Mouse (Mus musculus) neural tube, embryonic 13.5 days (tissue): ENCODE data around the gene Ddx17. TPM values are rescaled to one million over a fixed set of nuclear protein-coding genes. Genes with fewer than 3 reads are reported as not detected.

Experiments
- ATAC-seq: fragments of 200-750 bp; cut with Nextera tagmentation; 2 replicates; pipeline ENCODE4 v1.8.0; 2017; ENCODE audit warnings: low read depth, mild to moderate bottlenecking, moderate TSS enrichment, moderate library complexity
- H3K27ac ChIP-seq: fragments of 300-500 bp; sonication (generic); replicated peaks from 2 replicates; pipeline ENCODE4 v1.5.1; 2015; ENCODE audit warnings: moderate library complexity, mild to moderate bottlenecking, inconsistent platforms
- H3K27me3 ChIP-seq: fragments of 300-500 bp; sonication (generic); 2 replicates; pipeline ENCODE4 v1.6.1; 2015; ENCODE audit warnings: mild to moderate bottlenecking, inconsistent platforms
- H3K36me3 ChIP-seq: fragments of 300-500 bp; sonication (generic); 2 replicates; pipeline ENCODE4 v1.6.1; 2015; ENCODE audit warnings: mild to moderate bottlenecking, inconsistent platforms
- H3K4me1 ChIP-seq: fragments of 300-500 bp; sonication (generic); replicated peaks from 2 replicates; pipeline ENCODE4 v1.6.1; 2015; ENCODE audit warnings: inconsistent platforms
- H3K4me2 ChIP-seq: fragments of 300-500 bp; sonication (generic); 2 replicates; pipeline ENCODE4 v1.6.1; 2015; ENCODE audit warnings: inconsistent platforms, mild to moderate bottlenecking, moderate library complexity
- H3K4me3 ChIP-seq: fragments of 300-500 bp; sonication (generic); 2 replicates; pipeline ENCODE4 v1.5.1; 2015; ENCODE audit warnings: mild to moderate bottlenecking, inconsistent platforms
- H3K9ac ChIP-seq: fragments of 300-500 bp; sonication (generic); 2 replicates; pipeline ENCODE4 v1.6.1; 2015; ENCODE audit warnings: moderate library complexity, mild to moderate bottlenecking, inconsistent platforms
- H3K9me3 ChIP-seq: fragments of 300-500 bp; sonication (generic); 2 replicates; pipeline ENCODE4 v1.6.1; 2016; ENCODE audit warnings: inconsistent platforms
- WGBS: fragments of 180-500 bp; shearing (Covaris S2); methylation state at CpG from one replicate; pipeline ENCODE4 v1.1.7; 2015; 5-methylcytosine and 5-hydroxymethylcytosine counted together
- polyA plus RNA-seq: library from polyadenylated mRNA; unstranded; fragments of >200 nt; fragmentation: Nextera tagmentation; extraction: Ambion mirVana; gene quantifications from 2 replicates; pipeline ENCODE4 v1.2.1, GENCODE M21; 2015

Gene Ddx17
- polyA plus RNA-seq, 1 experiment from 2014 or later: 52.5 TPM

GRCm38 (mm10) chr15:79516171-79517096, 30.1 kb downstream of the Ddx17 start, which contains the start of gene Kdelr3:
Kdelr3 (plus strand) TSS chr15:79516411.
- Histone ChIP-seq H3K27me3 (peaks cover 75% of the 10 kb centered on the region), H3K4me2 (peak within 1 kb of the TSS; percentile 73), H3K27ac (no peak within 1 kb of the TSS), H3K4me3 (peak within 1 kb of the TSS; percentile 46), H3K9ac (peak within 1 kb of the TSS; percentile 61), H3K4me1 (peaks cover 37% of the 10 kb centered on the region), H3K9me3 (no peaks in the 10 kb centered on the region), H3K36me3 (no peaks in the 10 kb centered on the region)
- ATAC-seq: peak; percentile 17
- WGBS: under 1% methylated on average over 71 of the region's 71 CpGs

- Histone ChIP-seq H3K27me3 (peaks cover 93% of the 10 kb centered on the region), H3K27ac (no peak overlapping the region), H3K9ac (no peak overlapping the region; the same call in 1 of the 2 replicates), H3K4me2 (no peak overlapping the region), H3K4me1 (peaks cover 41% of the 10 kb centered on the region), H3K4me3 (no peak overlapping the region), H3K36me3 (no peaks in the 10 kb centered on the region), H3K9me3 (no peaks in the 10 kb centered on the region)
- WGBS: 9% methylated on average over 9 of the region's 9 CpGs
- ATAC-seq: no peak
These were observed 32.6 kb downstream of the Ddx17 start for GRCm38 (mm10) chr15:79513940-79514339.

DNA sequence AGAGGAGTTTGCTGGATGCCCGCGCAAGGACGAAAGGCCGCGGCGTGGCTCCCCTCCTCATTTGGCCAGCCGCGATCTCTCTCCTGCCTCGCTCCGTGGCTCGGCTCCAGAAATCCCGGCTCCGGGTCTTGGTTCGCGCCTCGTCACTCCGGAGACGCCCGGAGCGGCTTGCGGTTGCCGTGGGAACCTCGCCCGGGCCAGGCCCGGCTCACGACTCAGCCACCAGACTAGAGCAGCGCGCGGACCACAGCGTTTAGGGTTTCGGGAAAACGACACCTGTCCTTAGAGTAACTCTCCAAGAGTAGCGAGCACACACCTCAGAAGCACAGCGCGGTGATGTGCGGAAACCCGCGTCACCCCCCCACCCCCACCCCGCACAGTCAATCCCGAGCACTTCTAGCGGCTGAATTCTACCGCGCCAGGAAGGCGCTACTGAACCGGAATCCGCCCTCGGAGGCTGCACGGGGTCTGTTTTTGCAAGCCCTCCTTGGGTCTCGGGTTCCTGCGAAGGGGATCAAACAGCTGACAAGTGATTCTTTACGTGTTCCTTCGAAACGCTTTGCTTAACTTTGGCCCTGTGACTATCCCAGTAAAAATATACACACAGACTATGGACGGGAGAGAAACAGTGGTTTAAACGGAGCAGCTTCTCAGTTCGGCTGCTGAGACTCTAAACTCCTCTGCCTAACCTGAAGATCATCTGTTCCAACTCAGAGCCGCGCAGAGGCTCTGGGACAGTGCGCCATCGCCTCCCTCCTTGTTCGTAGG, 34.8 kb downstream of the Ddx17 start:
- whole genome bisulfite sequencing: 1% methylated on average over 61 of the region's 61 CpGs
- peak; percentile 69 for ATAC-seq
- peak overlapping the region; percentile 40 for H3K4me3 ChIP-seq

DNA sequence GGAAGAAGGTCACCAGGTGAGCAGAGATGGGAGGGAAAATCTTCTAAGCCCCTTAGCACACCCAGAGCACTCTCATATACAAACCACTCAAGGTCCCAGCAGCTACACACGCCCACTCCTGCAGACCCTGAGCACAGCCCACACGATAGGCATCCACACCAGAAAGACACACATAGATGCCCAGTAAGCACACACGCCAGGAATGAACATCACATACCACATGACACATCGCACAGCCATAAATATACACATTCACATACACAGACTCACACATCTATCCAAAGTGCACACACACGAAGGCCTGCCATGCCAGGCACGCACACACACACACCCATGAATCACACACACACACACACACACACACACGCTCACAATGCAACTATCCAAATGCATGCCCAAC, 36.1 kb downstream of the Ddx17 start:
- no peak overlapping the region for H3K9ac ChIP-seq
- ATAC-seq: no peak

More for the DNA sequence above, 34.8 kb downstream of the Ddx17 start:
- Histone ChIP-seq H3K9me3 (no peaks in the 10 kb centered on the region), H3K4me2 (peak overlapping the region; percentile 69), H3K36me3 (no peaks in the 10 kb centered on the region), H3K4me1 (peaks cover 36% of the 10 kb centered on the region), H3K27me3 (peaks cover 93% of the 10 kb centered on the region), H3K9ac (peak overlapping the region; percentile 62), H3K27ac (no peak overlapping the region)

DNA sequence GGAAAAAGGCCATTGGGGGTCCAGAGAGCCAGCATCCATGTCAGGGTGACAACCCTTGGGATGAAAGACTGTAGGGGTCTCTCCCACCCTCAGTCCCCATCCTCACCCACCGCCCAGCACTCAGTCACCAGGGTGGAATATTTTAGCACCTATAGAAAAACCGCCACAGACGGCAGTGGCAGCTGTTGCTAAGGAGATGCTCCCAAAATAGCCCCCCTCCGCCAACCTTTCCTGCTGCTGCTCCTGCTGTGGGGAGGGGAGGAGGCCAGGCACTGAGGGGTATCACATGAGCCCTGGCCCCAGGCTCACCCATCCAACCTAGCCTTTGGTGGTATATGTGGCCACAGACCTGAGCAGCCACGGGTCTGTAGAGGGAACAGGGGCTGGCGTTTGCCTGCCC, 36.5 kb downstream of the Ddx17 start:
- no peak overlapping the region for H3K4me3 ChIP-seq
- no peak for ATAC-seq
- H3K4me1 ChIP-seq: peaks cover 43% of the 10 kb centered on the region
- H3K4me2 ChIP-seq: no peak overlapping the region
- H3K9me3 ChIP-seq: no peaks in the 10 kb centered on the region
- H3K36me3 ChIP-seq: no peaks in the 10 kb centered on the region
- H3K27me3 ChIP-seq: peaks cover 93% of the 10 kb centered on the region
- WGBS: 31% methylated on average over 6 of the region's 6 CpGs
- no peak overlapping the region for H3K27ac ChIP-seq
- H3K9ac ChIP-seq: no peak overlapping the region

More for the DNA sequence above, 36.1 kb downstream of the Ddx17 start:
- H3K36me3 ChIP-seq: no peaks in the 10 kb centered on the region
- WGBS: 82% methylated on average over 7 of the region's 7 CpGs
- H3K27me3 ChIP-seq: peaks cover 93% of the 10 kb centered on the region
- peaks cover 38% of the 10 kb centered on the region for H3K4me1 ChIP-seq
- no peak overlapping the region for H3K4me3 ChIP-seq
- H3K4me2 ChIP-seq: no peak overlapping the region
- H3K9me3 ChIP-seq: no peaks in the 10 kb centered on the region
- H3K27ac ChIP-seq: no peak overlapping the region

GRCm38 (mm10) chr15:79507055-79507828, 39.3 kb downstream of the Ddx17 start:
- Histone ChIP-seq H3K9ac (no peak overlapping the region), H3K9me3 (no peaks in the 10 kb centered on the region), H3K4me3 (no peak overlapping the region), H3K36me3 (no peaks in the 10 kb centered on the region), H3K27me3 (peaks cover 94% of the 10 kb centered on the region), H3K4me1 (peaks cover 42% of the 10 kb centered on the region), H3K27ac (no peak overlapping the region), H3K4me2 (no peak overlapping the region)
- no peak for ATAC-seq
- WGBS: 53% methylated on average over 29 of the region's 31 CpGs

DNA sequence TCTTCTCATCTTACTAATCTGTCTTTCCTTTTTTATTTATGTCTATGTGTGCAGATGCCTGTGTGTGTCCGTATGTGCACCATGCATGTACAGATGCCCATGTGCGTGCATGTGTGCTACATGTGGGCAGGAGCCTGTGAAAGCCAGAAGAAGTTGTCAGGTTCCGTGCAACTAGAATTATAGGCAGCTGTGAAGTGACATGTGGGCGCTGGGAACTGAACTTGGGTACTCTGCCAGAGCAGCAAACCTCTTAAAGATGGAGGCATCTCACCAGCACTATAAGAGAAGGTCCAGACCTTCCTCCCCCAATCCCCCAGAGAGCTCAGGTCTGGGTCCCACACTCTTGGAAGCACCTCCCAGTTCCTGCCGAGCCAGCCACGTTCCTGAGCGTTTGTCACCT, 40.1 kb downstream of the Ddx17 start:
- 36% methylated on average over 7 of the region's 7 CpGs for WGBS
- H3K36me3 ChIP-seq: no peaks in the 10 kb centered on the region
- peak overlapping the region; percentile 54; the same call in 1 of the 2 replicates for H3K4me3 ChIP-seq
- H3K27ac ChIP-seq: no peak overlapping the region
- H3K9ac ChIP-seq: no peak overlapping the region
- H3K27me3 ChIP-seq: peaks cover 97% of the 10 kb centered on the region
- H3K4me2 ChIP-seq: peak overlapping the region; percentile 99; the same call in 1 of the 2 replicates
- no peak for ATAC-seq
- peaks cover 35% of the 10 kb centered on the region for H3K4me1 ChIP-seq
- no peaks in the 10 kb centered on the region for H3K9me3 ChIP-seq

- Histone ChIP-seq H3K4me2 (peak overlapping the region; percentile 99), H3K4me3 (peak overlapping the region; percentile 54), H3K9ac (peak overlapping the region; percentile 65), H3K27me3 (peaks cover 98% of the 10 kb centered on the region), H3K9me3 (no peaks in the 10 kb centered on the region), H3K4me1 (peaks cover 31% of the 10 kb centered on the region), H3K36me3 (no peaks in the 10 kb centered on the region), H3K27ac (no peak overlapping the region)
- peak; percentile 67 for ATAC-seq
- WGBS: under 1% methylated on average over 48 of the region's 71 CpGs
These were observed 40.8 kb downstream of the Ddx17 start for GRCm38 (mm10) chr15:79505616-79506283.

DNA sequence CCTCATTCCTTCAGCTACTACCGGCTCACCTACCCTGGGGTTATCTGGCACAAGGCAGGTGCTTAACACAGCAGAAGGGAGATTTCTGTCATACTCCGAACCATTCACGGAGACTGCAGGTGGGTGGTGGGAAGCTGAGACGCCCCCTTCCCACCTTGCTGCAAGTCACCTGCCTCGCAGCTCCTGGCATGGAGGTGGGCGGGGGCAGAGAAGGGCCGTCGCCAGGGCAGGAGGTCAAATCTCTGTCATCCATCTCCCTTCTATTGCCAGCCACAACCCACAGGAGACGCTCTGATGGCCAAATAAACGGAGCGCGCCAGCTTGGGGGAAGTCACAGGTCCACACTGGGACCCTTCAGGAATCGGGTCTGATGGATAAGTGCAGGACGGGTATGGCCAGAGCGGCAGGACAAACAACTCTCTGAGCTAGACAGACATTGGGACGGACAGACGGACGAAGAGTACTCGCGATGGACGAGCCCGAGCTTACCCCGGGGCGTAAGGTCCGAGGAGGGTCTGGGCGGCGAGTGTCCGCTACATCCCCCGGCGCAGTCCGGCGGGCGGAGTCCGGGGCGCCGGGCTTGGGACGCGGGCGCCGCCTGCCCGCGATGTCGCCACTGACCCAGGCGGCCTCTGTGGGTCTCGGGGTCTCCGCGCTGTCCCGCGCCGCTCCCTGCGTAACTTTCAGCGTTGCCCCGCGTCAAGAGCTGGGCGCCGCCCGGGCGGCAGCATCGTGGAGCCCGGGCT, 41.7 kb downstream of the Ddx17 start, which contains the start of gene Kcnj4:
Kcnj4 (minus strand) TSS at position 535 of the 746 bp plus-strand sequence.
- peaks cover 97% of the 10 kb centered on the region for H3K27me3 ChIP-seq
- H3K4me1 ChIP-seq: peaks cover 31% of the 10 kb centered on the region
- H3K9me3 ChIP-seq: no peaks in the 10 kb centered on the region
- peak within 1 kb of the TSS; percentile 65 for H3K9ac ChIP-seq
- no peaks in the 10 kb centered on the region for H3K36me3 ChIP-seq
- peak within 1 kb of the TSS; percentile 54 for H3K4me3 ChIP-seq
- H3K4me2 ChIP-seq: peak within 1 kb of the TSS; percentile 99
- H3K27ac ChIP-seq: no peak within 1 kb of the TSS
- ATAC-seq: no peak
- under 1% methylated on average over 60 of the region's 60 CpGs for WGBS

DNA sequence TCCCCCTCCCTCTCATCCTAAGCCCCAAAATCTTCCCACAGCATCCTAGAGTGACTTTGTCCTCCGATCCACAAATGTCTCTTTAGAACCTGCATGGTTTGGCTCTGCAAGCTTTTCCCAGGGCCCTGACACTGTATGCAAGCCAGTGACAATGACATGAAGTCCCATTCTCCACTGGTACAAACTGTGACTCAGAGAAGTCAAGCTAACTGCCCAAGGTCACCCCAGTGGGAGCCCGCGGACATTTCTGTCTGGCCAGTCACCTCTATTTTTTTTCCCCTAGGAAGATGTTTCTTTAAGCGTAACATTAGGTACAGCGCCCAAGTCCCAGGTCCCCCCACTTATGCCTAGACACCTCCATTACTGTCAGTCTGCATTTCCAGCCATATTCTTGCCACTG, 43.1 kb downstream of the Ddx17 start:
- H3K4me3 ChIP-seq: no peak overlapping the region
- H3K27me3 ChIP-seq: peaks cover 89% of the 10 kb centered on the region
- H3K9me3 ChIP-seq: no peaks in the 10 kb centered on the region
- peaks cover 31% of the 10 kb centered on the region for H3K4me1 ChIP-seq
- H3K4me2 ChIP-seq: no peak overlapping the region
- WGBS: 77% methylated on average over 5 of the region's 5 CpGs
- no peak overlapping the region for H3K27ac ChIP-seq
- H3K36me3 ChIP-seq: no peaks in the 10 kb centered on the region
- H3K9ac ChIP-seq: no peak overlapping the region
- ATAC-seq: no peak
